ENCODE assay signal across 14 mouse cellular contexts in genomic region chr6:72636940-72637339, GRCm38 (mm10). TPM values are rescaled to one million over a fixed set of nuclear protein-coding genes. Genes with fewer than 3 reads are reported as not detected.
A peak's percentile ranks its signal among the peaks of the same experiment; 100 is the strongest.
DNase-seq lines count a peak whose midpoint lies in the region; ATAC-seq and TF ChIP-seq lines count a peak whose summit lies in the region.
"Had no signal": no experiment of that assay in that cellular context is flagged by ENCODE, and none has a peak within 500 bp of the region (broad histone marks: within the 10 kb centered on the region; RNA-seq: fewer than 3 reads in every experiment).

No protein-coding gene starts in this region.

- no peak overlapping the region for H3K4me3 ChIP-seq in forebrain, postnatal 0 days (ENCODE audit: low read depth, low read length)
- H3K4me3 ChIP-seq in forebrain, embryonic 10.5 days, result no peak overlapping the region
- no peak overlapping the region for H3K4me3 ChIP-seq in layer of hippocampus, adult 2 months
- H3K4me3 ChIP-seq: forebrain, embryonic 12.5 days had no signal

- WGBS in forebrain, postnatal 0 days, result 88% methylated on average over 3 of the region's 3 CpGs
- WGBS in forebrain, embryonic 10.5 days, result 84% methylated on average over 3 of the region's 3 CpGs

- H3K27ac ChIP-seq in forebrain, postnatal 0 days (ENCODE audit: low read depth, low read length), result no peak overlapping the region
- no peak overlapping the region for H3K27ac ChIP-seq in forebrain, embryonic 10.5 days
- no peak overlapping the region for H3K27ac ChIP-seq in layer of hippocampus, adult 2 months
- H3K27ac ChIP-seq: forebrain, embryonic 12.5 days had no signal

- H3K4me2 ChIP-seq in forebrain, postnatal 0 days (ENCODE audit: low read depth), result no peak overlapping the region
- H3K4me2 ChIP-seq: forebrain, embryonic 12.5 days had no signal

- DNase-seq in forebrain, postnatal 0 days, result no peak
- no peak for DNase-seq in forebrain, embryonic 10.5 days (ENCODE audit: extremely low spot score, low spot score)
- no peak for DNase-seq in layer of hippocampus, adult 2 months (ENCODE audit: low spot score in 2 of 2)
- no peak for DNase-seq in layer of hippocampus, adult 18-20 months (ENCODE audit: low spot score in 2 of 2)
- DNase-seq in 3T3-L1 (ENCODE audit: low read depth, low spot score), result peak; percentile 43
- DNase-seq in Patski (ENCODE audit: low read depth, low spot score), result no peak
- DNase-seq in right cerebral cortex, adult 18-20 months, result no peak
- no peak for DNase-seq in urinary bladder, adult 18-20 months (ENCODE audit: low spot score in 2 of 2)
- DNase-seq: adrenal gland, postnatal 36 days; cerebellum, adult 18-20 months; heart, postnatal 14 days; layer of hippocampus, postnatal 36 days; lung, adult 18-20 months had no signal

- no peak overlapping the region for H3K9ac ChIP-seq in forebrain, postnatal 0 days
- H3K9ac ChIP-seq: forebrain, embryonic 12.5 days had no signal

- no peaks in the 10 kb centered on the region for H3K9me3 ChIP-seq in forebrain, postnatal 0 days (ENCODE audit: low read length)
- no peaks in the 10 kb centered on the region for H3K9me3 ChIP-seq in forebrain, embryonic 10.5 days
- H3K9me3 ChIP-seq: forebrain, embryonic 12.5 days had no signal

- H3K4me1 ChIP-seq in forebrain, postnatal 0 days (ENCODE audit: insufficient read depth), result no peaks in the 10 kb centered on the region
- H3K4me1 ChIP-seq in forebrain, embryonic 10.5 days, result peaks cover 7% of the 10 kb centered on the region
- H3K4me1 ChIP-seq: forebrain, embryonic 12.5 days had no signal

- CTCF ChIA-PET in Patski (lab: Charles Lee), result interaction anchor here (0.6 to 4.0 kb wide), 14 partner anchors 8 to 173 kb away, joined by 3 to 31 read pairs (median 4); no protein-coding TSS in a partner anchor

- H3K36me3 ChIP-seq in forebrain, postnatal 0 days (ENCODE audit: insufficient read depth), result no peaks in the 10 kb centered on the region
- H3K36me3 ChIP-seq in forebrain, embryonic 10.5 days (replicated peaks), result peaks cover 29% of the 10 kb centered on the region

- H3K27me3 ChIP-seq in forebrain, postnatal 0 days (ENCODE audit: insufficient read depth, low read length), result no peaks in the 10 kb centered on the region
- no peaks in the 10 kb centered on the region for H3K27me3 ChIP-seq in forebrain, embryonic 10.5 days (ENCODE audit: poor library complexity, severe bottlenecking)
- H3K27me3 ChIP-seq in Patski, result no peaks in the 10 kb centered on the region
- H3K27me3 ChIP-seq: forebrain, embryonic 12.5 days had no signal

- POLR2A ChIA-PET in Patski (lab: Charles Lee), result interaction anchor here (1.6 kb wide), 1 partner anchor 13 kb away, joined by 5 read pairs; no protein-coding TSS in a partner anchor

- in situ Hi-C loops in Patski (cut with MboI; ENCODE audit: low pct_unique_long_range_greater_than_20kb), result loop anchor here (5.0 to 25.0 kb wide), 4 partner anchors 150 to 598 kb away; partner anchors contain the start of gene Tcf7l1

- TF ChIP-seq CTCF in forebrain, postnatal 0 days (IDR thresholded peaks at IDR 0.05; ENCODE audit: low read depth), result peak; percentile 48
- TF ChIP-seq CTCF in layer of hippocampus, adult 2 months (conservative IDR thresholded peaks at IDR 0.05), result peak; percentile 64
- peak; percentile 48 for TF ChIP-seq CTCF in Patski (IDR thresholded peaks at IDR 0.05)

- no peak for ATAC-seq in forebrain, postnatal 0 days
- no peak for ATAC-seq in Patski

RNA-seq across cellular contexts. Expression of gene Tgoln1, which starts 20.1 kb away (rescaled TPM):
- 24.3 and 30.9 TPM in 2 replicates for total RNA-seq in forebrain, postnatal 0 days (2014; rRNA removed)
- 22.0 and 29.0 TPM in 2 replicates for polyA plus RNA-seq in forebrain, postnatal 0 days (2015; fragmentation: Nextera tagmentation; extraction: Ambion mirVana)
- polyA plus RNA-seq in forebrain, embryonic 10.5 days (2016; fragmentation: Nextera tagmentation; extraction: Ambion mirVana), result 28.6 and 28.7 TPM in 2 replicates
- 10 to 100 TPM; 87.9 to 88.2 TPM for total RNA-seq in layer of hippocampus, adult 2 months (2021)
- 10 to 100 TPM; 95.0 to 98.9 TPM for total RNA-seq in layer of hippocampus, adult 18-20 months (2021)
- polyA plus RNA-seq in Patski (2021), result 119 TPM

RNA-seq across cellular contexts. Expression of gene Retsat, which starts 38.7 kb away (rescaled TPM):
- total RNA-seq in forebrain, postnatal 0 days (2014; rRNA removed), result 3.2 and 7.5 TPM in 2 replicates
- 6.2 and 7.2 TPM in 2 replicates for polyA plus RNA-seq in forebrain, postnatal 0 days (2015; fragmentation: Nextera tagmentation; extraction: Ambion mirVana)
- polyA plus RNA-seq in forebrain, embryonic 10.5 days (2016; fragmentation: Nextera tagmentation; extraction: Ambion mirVana), result 8.1 and 8.3 TPM in 2 replicates
- 10 to 100 TPM; 54.3 to 58.3 TPM for total RNA-seq in layer of hippocampus, adult 2 months (2021)
- total RNA-seq in layer of hippocampus, adult 18-20 months (2021), result 10 to 100 TPM; 64.3 to 76.9 TPM
- 86.5 TPM for polyA plus RNA-seq in Patski (2021)

RNA-seq across cellular contexts. Expression of gene Elmod3, which starts 38.7 kb away (rescaled TPM):
- total RNA-seq in forebrain, postnatal 0 days (2014; rRNA removed), result 12.8 and 13.1 TPM in 2 replicates
- 16.5 and 18.3 TPM in 2 replicates for polyA plus RNA-seq in forebrain, postnatal 0 days (2015; fragmentation: Nextera tagmentation; extraction: Ambion mirVana)
- polyA plus RNA-seq in forebrain, embryonic 10.5 days (2016; fragmentation: Nextera tagmentation; extraction: Ambion mirVana), result 12.5 and 13.7 TPM in 2 replicates
- 10 to 100 TPM; 25.4 to 25.8 TPM for total RNA-seq in layer of hippocampus, adult 2 months (2021)
- total RNA-seq in layer of hippocampus, adult 18-20 months (2021), result 10 to 100 TPM; 24.5 to 24.8 TPM
- 22.4 TPM for polyA plus RNA-seq in Patski (2021)
